Mouse (Mus musculus) activated CD4-positive, CD25-positive, alpha-beta regulatory T cell, adult 4 months (primary cell): ENCODE results near the gene Heyl. TPM values are rescaled to one million over a fixed set of nuclear protein-coding genes. Genes with fewer than 3 reads are reported as not detected.

Experiments used
- ATAC-seq: one replicate; pipeline ENCODE4 v1.8.0; 2017
- polyA plus RNA-seq, 2 experiments: library from polyadenylated mRNA; unstranded; fragments of 100-300 nt; shearing (Covaris generic); gene quantifications; one replicate each; pipeline ENCODE4 v1.2.1; 2017

Heyl gene
- polyA plus RNA-seq = not detected

GRCm38 (mm10) chr4:123233492-123234084 lies at the start of gene Heyl:
Gene Heyl, plus strand, starts transcription at chr4:123233556.
- no peak for ATAC-seq

GRCm38 (mm10) chr4:123184816-123185215 lies 48.5 kb upstream of the Heyl start:
- no peak for ATAC-seq

- ATAC-seq = no peak
Observed at GRCm38 (mm10) chr4:123192336-123192735, 41.0 kb upstream of the Heyl start.

- no peak for ATAC-seq
Observed at GRCm38 (mm10) chr4:123193791-123194190, 39.6 kb upstream of the Heyl start.

GRCm38 (mm10) chr4:123196695-123197094 lies 36.7 kb upstream of the Heyl start:
- no peak for ATAC-seq

- ATAC-seq = no peak
Observed at GRCm38 (mm10) chr4:123200771-123201185, 32.6 kb upstream of the Heyl start.

- no peak for ATAC-seq
Observed at GRCm38 (mm10) chr4:123201186-123202093, 31.9 kb upstream of the Heyl start, which contains the start of gene Nt5c1a. Gene Nt5c1a, plus strand, starts transcription at chr4:123201504.

- ATAC-seq = no peak
Observed at GRCm38 (mm10) chr4:123202094-123202420, 31.3 kb upstream of the Heyl start.

- no peak for ATAC-seq
Observed at GRCm38 (mm10) chr4:123207337-123207736, 26.0 kb upstream of the Heyl start.

- ATAC-seq = no peak
Observed at GRCm38 (mm10) chr4:123210996-123211395, 22.4 kb upstream of the Heyl start.

- ATAC-seq = no peak
Observed at GRCm38 (mm10) chr4:123211453-123211852, 21.9 kb upstream of the Heyl start.

- ATAC-seq = no peak
Observed at GRCm38 (mm10) chr4:123212330-123212729, 21.0 kb upstream of the Heyl start.

- ATAC-seq = no peak
Observed at GRCm38 (mm10) chr4:123213975-123214374, 19.4 kb upstream of the Heyl start.

- no peak for ATAC-seq
Observed at GRCm38 (mm10) chr4:123215367-123215766, 18.0 kb upstream of the Heyl start.

GRCm38 (mm10) chr4:123216782-123217181 lies 16.6 kb upstream of the Heyl start:
- no peak for ATAC-seq

- no peak for ATAC-seq
Observed at GRCm38 (mm10) chr4:123219720-123220357, 13.5 kb upstream of the Heyl start.

- ATAC-seq = no peak
Observed at GRCm38 (mm10) chr4:123220637-123221036, 12.7 kb upstream of the Heyl start.

GRCm38 (mm10) chr4:123223309-123223708 lies 10.0 kb upstream of the Heyl start:
- no peak for ATAC-seq

- ATAC-seq = no peak
Observed at GRCm38 (mm10) chr4:123225718-123226403, 7.5 kb upstream of the Heyl start.

GRCm38 (mm10) chr4:123227707-123228106 lies 5.6 kb upstream of the Heyl start:
- ATAC-seq = no peak

- ATAC-seq = no peak
Observed at GRCm38 (mm10) chr4:123228270-123228669, 5.1 kb upstream of the Heyl start.

GRCm38 (mm10) chr4:123229166-123229565 lies 4.2 kb upstream of the Heyl start:
- no peak for ATAC-seq

- ATAC-seq = no peak
Observed at GRCm38 (mm10) chr4:123232841-123233240, 515 bp upstream of the Heyl start.
